Mouse (Mus musculus): ENCODE measurements around the gene Dock2.
"Not testable (repeated sequence)": the region's sequence is repeated elsewhere in the genome, so short reads cannot be mapped to it uniquely, and the experiment has no call there.

- not testable (repeated sequence) for TF ChIP-seq POLR2A (IDR thresholded peaks at IDR 0.05; ENCODE audit: control insufficient read depth in 1 of 2, insufficient read depth in 1 of 2, low read depth in 1 of 2, low read length in 2 of 2, poor library complexity in 1 of 2); ZMIZ1 (IDR thresholded peaks at IDR 0.05; ENCODE audit: low read depth, low read length); ETS1 (IDR thresholded peaks at IDR 0.05; ENCODE audit: low read depth, low read length); CTCF (IDR thresholded peaks at IDR 0.05 in 2 of 3, conservative IDR thresholded peaks at IDR 0.05 in 1 of 3; ENCODE audit: control insufficient read depth in 1 of 3, insufficient read depth in 1 of 3, low read depth in 2 of 3, low read length in 3 of 3, poor library complexity in 1 of 3, severe bottlenecking in 1 of 3); GATA1 (IDR thresholded peaks at IDR 0.05; ENCODE audit: low read depth, low read length); MAZ (IDR thresholded peaks at IDR 0.05; ENCODE audit: low read depth, low read length); TBP (IDR thresholded peaks at IDR 0.05; ENCODE audit: low read depth, low read length); USF2 (IDR thresholded peaks at IDR 0.05; ENCODE audit: borderline replicate concordance in 1 of 2, insufficient read depth in 1 of 2, low read depth in 1 of 2, low read length in 2 of 2); RCOR1 (IDR thresholded peaks at IDR 0.05; ENCODE audit: low read depth, low read length)
- 0 out of 2 replicates have a peak, but pooled peaks have one; percentile 1 for TF ChIP-seq SMC3 (IDR thresholded peaks at IDR 0.05; ENCODE audit: low read depth, low read length)
These were observed 563.1 kb downstream of the Dock2 start for GRCm38 (mm10) chr11:34220596-34220995.

All from MEL (cell line).